Mouse (Mus musculus) embryonic facial prominence, embryonic 14.5 days (tissue): ENCODE measurements at regions not wholly inside any gene's neighbourhood (a gene's known extent, or its start where the extent isn't known, plus 50 kb on each side); places are given as distances from the start of the nearest gene placed in this dataset.

Experiments
- ATAC-seq: fragments of 200-750 bp; cut with Nextera tagmentation; 2 replicates; pipeline ENCODE4 v1.8.0; 2017; ENCODE audit warnings: low read depth, moderate number of reproducible peaks, moderate TSS enrichment
- DNase-seq: peaks from one replicate; pipeline ENCODE4 v3.0.0-alpha.2; 2015; ENCODE audit warnings: low spot score
- H3K27ac ChIP-seq: fragments of 300-500 bp; sonication (generic); replicated peaks from 2 replicates; pipeline ENCODE4 v1.5.1; 2014; ENCODE audit warnings: low read depth, mild to moderate bottlenecking, low read length, moderate library complexity
- H3K27me3 ChIP-seq: fragments of 300-500 bp; sonication (generic); replicated peaks from 2 replicates; pipeline ENCODE4 v1.6.1; 2014; ENCODE audit warnings: low read length; ENCODE audit not compliant: control insufficient read depth, insufficient read depth
- H3K36me3 ChIP-seq: fragments of 300-500 bp; sonication (generic); 2 replicates; pipeline ENCODE4 v1.6.1; 2014; ENCODE audit warnings: low read length, mixed read lengths; ENCODE audit not compliant: control insufficient read depth, insufficient read depth
- H3K4me1 ChIP-seq: fragments of 300-500 bp; sonication (generic); 2 replicates; pipeline ENCODE4 v1.6.1; 2014; ENCODE audit warnings: antibody characterized with exemption, low read length; ENCODE audit not compliant: control insufficient read depth, insufficient read depth
- H3K4me2 ChIP-seq: fragments of 300-500 bp; sonication (generic); 2 replicates; pipeline ENCODE4 v1.6.1; 2014; ENCODE audit warnings: low read depth, mild to moderate bottlenecking, low read length, moderate library complexity, mixed read lengths
- H3K4me3 ChIP-seq: fragments of 300-500 bp; sonication (generic); 2 replicates; pipeline ENCODE4 v1.5.1; 2014; ENCODE audit warnings: low read depth, mild to moderate bottlenecking, low read length
- H3K9ac ChIP-seq: fragments of 300-500 bp; sonication (generic); 2 replicates; pipeline ENCODE4 v1.6.1; 2014; ENCODE audit warnings: low read depth, mild to moderate bottlenecking, low read length, moderate library complexity, mixed read lengths
- H3K9me3 ChIP-seq: fragments of 300-500 bp; sonication (generic); 2 replicates; pipeline ENCODE4 v1.6.1; 2016; ENCODE audit warnings: low read length; ENCODE audit not compliant: control insufficient read depth
- WGBS: fragments of 180-500 bp; shearing (Covaris S2); extraction: QIAGEN DNeasy Blood & Tissue Kit; methylation state at CpG from one replicate; pipeline ENCODE4 v1.1.7; 2014; 5-methylcytosine and 5-hydroxymethylcytosine counted together

DNA sequence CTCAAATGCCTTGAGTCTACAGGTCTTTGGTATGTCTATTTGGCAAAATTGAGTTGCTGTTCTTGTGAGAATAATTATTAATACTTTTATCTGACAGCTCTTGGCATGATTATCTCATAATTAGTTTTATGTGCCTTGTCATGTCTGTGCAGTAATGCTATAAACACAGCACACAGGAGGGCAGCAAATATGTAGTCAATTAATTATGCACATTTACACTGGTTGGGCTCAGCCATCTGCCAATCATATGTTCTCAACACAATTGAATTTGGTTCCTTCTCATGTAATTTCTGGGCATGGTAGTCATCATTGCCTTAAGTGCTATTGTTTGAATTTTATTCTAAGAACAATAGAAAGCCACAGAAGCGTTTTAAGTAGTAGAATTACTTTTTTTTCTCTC lies 1650.7 kb upstream of the Tenm2 start:
- 47% methylated on average over 1 of the region's 1 CpGs for WGBS
- H3K4me2 ChIP-seq: no peak overlapping the region
- H3K4me3 ChIP-seq: no peak overlapping the region
- H3K4me1 ChIP-seq: no peaks in the 10 kb centered on the region
- no peaks in the 10 kb centered on the region for H3K9me3 ChIP-seq
- no peaks in the 10 kb centered on the region for H3K27me3 ChIP-seq
- peak; percentile 5 for DNase-seq
- ATAC-seq: no peak
- no peak overlapping the region for H3K27ac ChIP-seq
- H3K9ac ChIP-seq: no peak overlapping the region
- no peaks in the 10 kb centered on the region for H3K36me3 ChIP-seq

DNA sequence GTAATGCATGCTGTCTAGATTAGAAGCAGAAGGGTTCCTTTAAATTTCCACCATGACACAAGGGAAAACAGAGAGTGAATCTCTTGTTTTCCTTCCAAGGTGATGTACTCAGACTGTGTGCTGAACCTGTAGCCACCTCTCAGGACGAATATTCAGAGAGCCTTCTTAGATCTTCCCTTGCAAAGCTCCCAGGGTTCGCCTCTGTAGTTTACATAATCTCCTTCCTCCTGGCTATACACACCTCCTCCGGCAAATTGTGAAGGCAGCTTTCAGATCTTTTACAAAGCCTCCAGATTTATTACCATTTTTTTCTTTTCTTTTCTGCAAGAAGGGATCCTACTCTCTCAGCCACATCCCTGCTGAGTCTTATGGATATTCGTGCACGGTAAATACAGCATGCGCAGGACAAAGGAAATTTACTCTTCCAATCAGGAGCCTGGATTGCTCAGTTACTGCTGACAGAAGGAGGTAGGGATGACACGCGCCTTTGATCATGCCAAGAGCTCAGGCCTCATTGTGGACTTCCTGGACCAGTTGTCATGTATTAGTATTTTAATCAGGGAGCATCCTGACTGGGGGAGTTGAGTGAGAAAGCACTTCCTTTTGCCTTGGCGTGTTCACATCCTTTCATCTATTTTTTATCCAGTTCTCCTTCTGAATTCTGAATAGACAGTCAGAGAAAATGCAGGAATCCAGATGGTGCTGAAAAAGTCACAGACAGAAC lies 1626.0 kb upstream of the Tenm2 start:
- no peaks in the 10 kb centered on the region for H3K27me3 ChIP-seq
- 21% methylated on average over 9 of the region's 9 CpGs for WGBS
- no peak overlapping the region for H3K4me3 ChIP-seq
- H3K36me3 ChIP-seq: no peaks in the 10 kb centered on the region
- H3K4me2 ChIP-seq: no peak overlapping the region
- no peak overlapping the region for H3K9ac ChIP-seq
- H3K27ac ChIP-seq: no peak overlapping the region
- DNase-seq: no peak
- H3K9me3 ChIP-seq: no peaks in the 10 kb centered on the region
- no peak for ATAC-seq
- no peaks in the 10 kb centered on the region for H3K4me1 ChIP-seq

DNA sequence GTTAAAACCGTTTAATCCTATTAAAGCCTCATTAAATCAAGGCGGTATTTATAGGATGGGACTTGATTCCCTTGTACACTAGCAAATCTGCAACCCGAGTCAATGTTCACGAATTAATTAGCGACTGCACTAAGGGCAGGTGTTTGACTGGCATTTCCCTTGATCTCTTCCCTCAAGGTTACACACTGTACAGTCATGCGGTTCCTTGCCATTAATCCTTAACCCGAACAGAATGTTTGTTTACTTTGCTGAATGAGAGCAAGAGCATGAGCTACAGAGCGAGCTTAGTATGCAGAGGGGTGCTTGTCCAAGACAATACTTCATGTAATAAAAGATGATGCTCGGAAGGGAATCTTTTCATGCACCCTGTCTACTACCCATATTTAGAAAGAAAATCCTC lies 1620.9 kb upstream of the Tenm2 start:
- Histone ChIP-seq H3K4me1 (no peaks in the 10 kb centered on the region), H3K36me3 (no peaks in the 10 kb centered on the region), H3K4me3 (no peak overlapping the region), H3K4me2 (no peak overlapping the region), H3K27ac (no peak overlapping the region), H3K9me3 (no peaks in the 10 kb centered on the region), H3K9ac (no peak overlapping the region), H3K27me3 (no peaks in the 10 kb centered on the region)
- ATAC-seq (no peak), DNase-seq (no peak)
- 70% methylated on average over 9 of the region's 9 CpGs for WGBS

GRCm38 (mm10) chr11:38829148-38829547 lies 1593.4 kb upstream of the Tenm2 start:
- Histone ChIP-seq H3K4me3 (no peak overlapping the region), H3K9me3 (no peaks in the 10 kb centered on the region), H3K9ac (no peak overlapping the region), H3K4me2 (no peak overlapping the region), H3K27me3 (no peaks in the 10 kb centered on the region), H3K4me1 (no peaks in the 10 kb centered on the region), H3K27ac (no peak overlapping the region), H3K36me3 (no peaks in the 10 kb centered on the region)
- DNase-seq: no peak
- WGBS: 79% methylated on average over 5 of the region's 5 CpGs
- no peak for ATAC-seq

GRCm38 (mm10) chr11:38828375-38828774 lies 1592.6 kb upstream of the Tenm2 start:
- H3K4me3 ChIP-seq: no peak overlapping the region
- no peaks in the 10 kb centered on the region for H3K27me3 ChIP-seq
- H3K36me3 ChIP-seq: no peaks in the 10 kb centered on the region
- 65% methylated on average over 2 of the region's 2 CpGs for WGBS
- no peak overlapping the region for H3K4me2 ChIP-seq
- no peak overlapping the region for H3K9ac ChIP-seq
- H3K4me1 ChIP-seq: no peaks in the 10 kb centered on the region
- no peaks in the 10 kb centered on the region for H3K9me3 ChIP-seq
- H3K27ac ChIP-seq: no peak overlapping the region
- no peak for DNase-seq
- no peak for ATAC-seq

DNA sequence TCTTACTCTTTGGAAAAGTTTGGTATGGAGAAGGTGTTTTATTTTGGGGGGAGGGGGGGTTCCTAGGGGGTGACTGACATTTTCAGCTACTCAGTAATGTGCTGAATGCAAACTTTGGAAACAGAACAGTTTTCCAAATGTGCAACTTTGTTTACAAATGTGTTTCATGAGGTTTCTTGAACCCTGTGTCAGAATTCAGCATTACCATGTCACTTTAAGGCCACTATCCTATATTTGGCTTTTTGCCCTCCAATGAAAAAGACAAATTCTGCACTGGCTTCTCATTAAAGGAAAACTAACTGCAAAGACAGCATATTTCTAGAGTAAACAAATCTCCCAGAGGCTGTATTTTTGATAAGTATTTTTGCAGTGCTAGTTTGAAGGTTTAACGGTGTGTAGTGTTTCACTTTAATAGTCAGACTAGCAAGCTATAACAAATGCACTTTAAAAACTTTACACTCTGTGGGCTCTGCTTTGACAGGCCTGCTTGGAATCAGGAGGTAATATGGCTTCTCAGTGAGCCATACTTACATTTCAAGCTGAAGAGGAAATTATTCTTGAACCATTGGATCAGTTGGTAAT lies 1589.5 kb upstream of the Tenm2 start:
- Histone ChIP-seq H3K27ac (no peak overlapping the region), H3K36me3 (no peaks in the 10 kb centered on the region)

GRCm38 (mm10) chr11:38818141-38818540 lies 1582.4 kb upstream of the Tenm2 start:
- Histone ChIP-seq H3K9ac (no peak overlapping the region), H3K27ac (no peak overlapping the region), H3K4me1 (no peaks in the 10 kb centered on the region), H3K4me2 (no peak overlapping the region), H3K9me3 (no peaks in the 10 kb centered on the region), H3K36me3 (no peaks in the 10 kb centered on the region), H3K4me3 (no peak overlapping the region), H3K27me3 (no peaks in the 10 kb centered on the region)
- ATAC-seq (peak; percentile 60; the same call in 1 of the 2 replicates), DNase-seq (no peak)
- WGBS: 65% methylated on average over 3 of the region's 3 CpGs

More for the DNA sequence above, 1589.5 kb upstream of the Tenm2 start:
- ATAC-seq (no peak), DNase-seq (no peak)
- Histone ChIP-seq H3K27me3 (no peaks in the 10 kb centered on the region), H3K9ac (no peak overlapping the region), H3K9me3 (no peaks in the 10 kb centered on the region), H3K4me3 (no peak overlapping the region), H3K4me1 (no peaks in the 10 kb centered on the region), H3K4me2 (no peak overlapping the region)
- 76% methylated on average over 1 of the region's 1 CpGs for WGBS

GRCm38 (mm10) chr11:38783548-38783947 lies 1547.8 kb upstream of the Tenm2 start:
- Histone ChIP-seq H3K27me3 (no peaks in the 10 kb centered on the region), H3K9me3 (no peaks in the 10 kb centered on the region), H3K27ac (no peak overlapping the region), H3K36me3 (no peaks in the 10 kb centered on the region), H3K4me2 (no peak overlapping the region), H3K4me1 (no peaks in the 10 kb centered on the region), H3K4me3 (no peak overlapping the region), H3K9ac (no peak overlapping the region)
- 30% methylated on average over 4 of the region's 4 CpGs for WGBS
- peak; percentile 14 for DNase-seq
- peak; percentile 76 for ATAC-seq

DNA sequence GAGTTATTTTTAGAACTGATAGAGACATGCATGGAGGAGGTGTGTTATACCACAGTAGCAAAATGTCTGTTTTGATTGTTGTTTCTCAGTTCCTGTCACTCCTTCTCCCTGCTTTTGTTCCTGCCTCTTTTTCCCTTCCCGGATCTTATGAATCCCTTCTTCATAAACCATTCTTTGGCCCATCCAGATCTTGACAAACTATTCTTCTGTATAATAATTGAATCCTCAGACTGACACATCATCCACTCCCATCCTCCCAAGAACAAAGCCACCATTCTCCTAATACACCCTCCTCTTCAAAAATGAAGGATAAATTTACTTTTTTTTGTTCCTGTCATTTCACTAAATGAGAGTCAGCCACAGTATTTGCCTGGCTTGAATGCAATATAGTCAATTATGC lies 1543.8 kb upstream of the Tenm2 start:
- no peaks in the 10 kb centered on the region for H3K4me1 ChIP-seq
- H3K9me3 ChIP-seq: no peaks in the 10 kb centered on the region
- no peak overlapping the region for H3K27ac ChIP-seq
- H3K36me3 ChIP-seq: no peaks in the 10 kb centered on the region
- no peak overlapping the region for H3K4me3 ChIP-seq
- no peak overlapping the region for H3K4me2 ChIP-seq
- H3K27me3 ChIP-seq: no peaks in the 10 kb centered on the region
- no peak overlapping the region for H3K9ac ChIP-seq
- ATAC-seq (no peak), DNase-seq (no peak)
- WGBS: 81% methylated on average over 1 of the region's 1 CpGs
